Mouse (Mus musculus): Measurements from ENCODE around the gene Agpat3. TPM values are rescaled to one million over a fixed set of nuclear protein-coding genes. Genes with fewer than 3 reads are reported as not detected.

Agpat3 gene
- polyA plus RNA-seq, 2 experiments: 14.5 to 21.0 TPM

DNA sequence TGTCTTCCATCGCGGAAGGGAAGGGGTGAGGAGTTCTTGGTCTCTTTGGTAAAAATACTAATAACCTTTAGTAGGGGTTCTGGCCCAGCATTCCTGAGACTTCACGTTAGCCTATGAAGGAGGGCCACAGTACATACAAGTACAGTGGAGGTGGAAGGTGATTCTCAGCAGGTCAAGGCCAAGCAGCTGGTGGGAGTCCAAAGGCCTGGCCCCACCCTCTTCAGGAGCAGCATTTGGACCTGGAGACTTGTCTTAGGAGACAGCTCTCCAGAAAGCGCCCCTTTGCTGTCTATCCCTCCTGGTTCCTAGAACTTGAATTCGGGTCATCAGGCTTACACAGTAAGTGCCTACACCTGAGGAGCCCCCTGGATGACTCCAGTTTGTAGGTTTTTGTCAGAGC lies 119.1 kb downstream of the Agpat3 start:
- H3K4me1 ChIP-seq (replicated peaks; ENCODE audit: control insufficient read depth in 2 of 2, insufficient read depth in 2 of 2, low read length in 1 of 2): peaks cover 26 to 30% of the 10 kb centered on the region in 2 experiments
- no peak overlapping the region for H3K27ac ChIP-seq
- TF ChIP-seq EP300 (IDR thresholded peaks at IDR 0.05; ENCODE audit: low read depth) (no peak), CTCF (IDR thresholded peaks at IDR 0.05; ENCODE audit: low read depth) (no peak)
- no peak for ATAC-seq (ENCODE audit: insufficient read depth)
- WGBS (ENCODE audit: insufficient replicate concordance): 87% methylated on average over 5 of the region's 5 CpGs
- DNase-seq (ENCODE audit: low read depth in 3 of 3, low spot score in 3 of 3): no peak
- H3K4me3 ChIP-seq (ENCODE audit: insufficient read depth in 1 of 2, low read depth in 2 of 2, low read length in 2 of 2): no peak overlapping the region
- peaks cover 20% of the 10 kb centered on the region for H3K36me3 ChIP-seq (replicated peaks; ENCODE audit: control insufficient read depth, insufficient read depth, low read depth)
- H3K9ac ChIP-seq (replicated peaks): no peak overlapping the region
- no peaks in the 10 kb centered on the region for H3K9me3 ChIP-seq (ENCODE audit: control insufficient read depth, low read length)
- no peaks in the 10 kb centered on the region for H3K27me3 ChIP-seq (ENCODE audit: control insufficient read depth, insufficient read depth, low read length)
- H3K4me2 ChIP-seq (ENCODE audit: low read depth): no peak overlapping the region

DNA sequence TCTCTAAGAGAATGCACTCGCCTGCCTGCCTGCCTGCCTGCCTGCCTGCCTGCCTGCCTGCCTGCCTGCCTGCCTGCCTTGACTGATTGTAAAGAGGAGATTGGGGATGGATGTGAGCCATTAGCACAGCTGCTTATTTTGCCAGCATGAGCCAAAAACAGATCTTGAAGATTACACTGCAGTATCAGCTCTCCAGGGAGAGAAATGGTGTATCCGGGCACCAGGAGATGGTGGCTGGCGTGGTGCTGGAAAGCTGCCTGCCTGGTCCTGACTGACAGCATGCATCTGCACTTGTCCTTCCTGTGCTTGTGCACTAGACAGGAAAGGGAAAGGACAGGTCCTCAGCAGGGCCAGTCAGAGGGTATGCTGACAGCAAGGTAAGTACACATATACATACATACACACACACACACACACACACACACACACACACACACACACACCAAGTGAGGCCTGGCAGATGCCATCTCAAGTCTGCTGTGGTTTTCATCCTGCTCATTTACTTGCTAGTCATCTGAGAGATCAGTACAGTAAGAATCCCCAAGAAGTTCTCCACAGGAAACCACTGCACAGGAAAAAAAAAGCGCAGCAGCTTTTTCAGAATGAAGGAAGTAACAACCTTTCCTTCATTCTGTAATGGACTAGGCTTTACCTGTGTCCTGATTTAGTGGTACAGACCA lies 119.8 kb downstream of the Agpat3 start:
- Histone ChIP-seq H3K4me1 (replicated peaks; ENCODE audit: control insufficient read depth in 2 of 2, insufficient read depth in 2 of 2, low read length in 1 of 2) (peaks cover 19 to 24% of the 10 kb centered on the region in 2 experiments), H3K9me3 (ENCODE audit: control insufficient read depth, low read length) (no peaks in the 10 kb centered on the region), H3K27ac (no peak overlapping the region), H3K36me3 (replicated peaks; ENCODE audit: control insufficient read depth, insufficient read depth, low read depth) (peaks cover 25% of the 10 kb centered on the region), H3K9ac (replicated peaks) (no peak overlapping the region), H3K27me3 (ENCODE audit: control insufficient read depth, insufficient read depth, low read length) (no peaks in the 10 kb centered on the region), H3K4me3 (ENCODE audit: insufficient read depth in 1 of 2, low read depth in 2 of 2, low read length in 2 of 2) (no peak overlapping the region), H3K4me2 (ENCODE audit: low read depth) (no peak overlapping the region)
- no peak for TF ChIP-seq EP300 (IDR thresholded peaks at IDR 0.05; ENCODE audit: low read depth)
- no peak for TF ChIP-seq CTCF (IDR thresholded peaks at IDR 0.05; ENCODE audit: low read depth)
- WGBS (ENCODE audit: insufficient replicate concordance): 69% methylated on average over 4 of the region's 4 CpGs
- no peak for ATAC-seq (ENCODE audit: insufficient read depth)
- no peak for DNase-seq (ENCODE audit: low read depth in 3 of 3, low spot score in 3 of 3)

DNA sequence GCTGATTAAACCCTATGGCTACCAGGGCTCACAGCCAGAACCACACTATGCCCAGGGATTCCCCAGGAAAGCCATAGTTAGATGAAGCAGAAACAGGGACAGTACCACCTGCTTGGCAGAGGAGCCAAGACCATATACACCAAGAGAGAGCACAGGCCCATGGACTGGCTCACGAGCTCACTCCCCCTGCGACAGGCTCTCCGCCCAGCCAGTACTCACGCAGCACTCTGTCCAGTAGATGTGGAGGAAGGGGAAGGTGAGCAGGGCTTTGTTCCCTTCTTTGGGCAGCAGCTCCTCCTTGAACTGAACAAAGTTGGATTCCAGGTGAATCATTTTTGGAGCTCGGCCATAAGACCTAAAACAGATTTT lies 123.7 kb downstream of the Agpat3 start:
- DNase-seq (ENCODE audit: low read depth in 3 of 3, low spot score in 3 of 3) (no peak), ATAC-seq (ENCODE audit: insufficient read depth) (no peak)
- Histone ChIP-seq H3K27ac (no peak overlapping the region), H3K36me3 (replicated peaks; ENCODE audit: control insufficient read depth, insufficient read depth, low read depth) (peaks cover 34% of the 10 kb centered on the region), H3K4me3 (ENCODE audit: insufficient read depth in 1 of 2, low read depth in 2 of 2, low read length in 2 of 2) (no peak overlapping the region), H3K9ac (replicated peaks) (no peak overlapping the region), H3K9me3 (ENCODE audit: control insufficient read depth, low read length) (no peaks in the 10 kb centered on the region), H3K4me2 (ENCODE audit: low read depth) (no peak overlapping the region), H3K27me3 (ENCODE audit: control insufficient read depth, insufficient read depth, low read length) (no peaks in the 10 kb centered on the region), H3K4me1 (replicated peaks; ENCODE audit: control insufficient read depth in 2 of 2, insufficient read depth in 2 of 2, low read length in 1 of 2) (no peaks in the 10 kb centered on the region)
- 93% methylated on average over 5 of the region's 5 CpGs for WGBS (ENCODE audit: insufficient replicate concordance)
- TF ChIP-seq EP300 (IDR thresholded peaks at IDR 0.05; ENCODE audit: low read depth) (no peak), CTCF (IDR thresholded peaks at IDR 0.05; ENCODE audit: low read depth) (no peak)

DNA sequence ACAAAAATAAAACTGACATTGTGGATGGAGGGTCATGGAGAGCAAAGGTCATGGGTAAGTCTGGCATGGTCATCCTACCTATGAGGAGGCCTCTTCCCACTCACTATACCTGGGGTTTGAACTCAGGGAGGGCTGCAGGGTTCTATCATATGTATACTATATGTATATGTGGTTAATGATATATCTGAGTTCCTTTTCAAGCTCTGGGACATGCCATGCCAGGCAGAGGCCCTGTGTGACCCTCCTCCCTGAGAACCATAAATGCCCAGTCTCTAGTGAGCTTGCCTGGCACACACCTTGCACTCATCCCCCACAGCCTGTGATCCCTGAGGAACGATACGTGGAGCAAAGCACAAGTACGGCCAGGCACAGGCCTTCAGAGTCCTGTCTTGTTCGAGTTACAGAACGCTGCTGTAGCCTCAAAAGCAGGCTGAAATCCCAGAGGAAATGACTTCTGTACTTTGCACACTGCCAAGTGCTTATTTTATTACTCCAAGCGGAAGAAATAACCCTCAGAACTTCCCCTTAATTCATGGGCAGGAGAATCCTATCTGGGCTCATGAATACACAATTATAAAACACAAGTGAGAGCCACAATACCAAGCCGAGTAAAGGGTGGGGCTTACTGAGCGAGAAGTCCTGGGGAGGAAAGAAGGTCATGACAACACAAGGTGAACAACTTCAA lies 124.3 kb downstream of the Agpat3 start:
- Histone ChIP-seq H3K4me1 (replicated peaks; ENCODE audit: control insufficient read depth in 2 of 2, insufficient read depth in 2 of 2, low read length in 1 of 2) (no peaks in the 10 kb centered on the region), H3K27ac (no peak overlapping the region), H3K36me3 (replicated peaks; ENCODE audit: control insufficient read depth, insufficient read depth, low read depth) (peaks cover 34% of the 10 kb centered on the region), H3K9me3 (ENCODE audit: control insufficient read depth, low read length) (no peaks in the 10 kb centered on the region), H3K9ac (replicated peaks) (no peak overlapping the region), H3K4me2 (ENCODE audit: low read depth) (no peak overlapping the region), H3K4me3 (ENCODE audit: insufficient read depth in 1 of 2, low read depth in 2 of 2, low read length in 2 of 2) (no peak overlapping the region), H3K27me3 (ENCODE audit: control insufficient read depth, insufficient read depth, low read length) (no peaks in the 10 kb centered on the region)
- ATAC-seq (ENCODE audit: insufficient read depth): no peak
- DNase-seq (ENCODE audit: low read depth in 3 of 3, low spot score in 3 of 3): no peak
- 81% methylated on average over 8 of the region's 8 CpGs for WGBS (ENCODE audit: insufficient replicate concordance)
- TF ChIP-seq EP300 (IDR thresholded peaks at IDR 0.05; ENCODE audit: low read depth) (no peak), CTCF (IDR thresholded peaks at IDR 0.05; ENCODE audit: low read depth) (no peak)

DNA sequence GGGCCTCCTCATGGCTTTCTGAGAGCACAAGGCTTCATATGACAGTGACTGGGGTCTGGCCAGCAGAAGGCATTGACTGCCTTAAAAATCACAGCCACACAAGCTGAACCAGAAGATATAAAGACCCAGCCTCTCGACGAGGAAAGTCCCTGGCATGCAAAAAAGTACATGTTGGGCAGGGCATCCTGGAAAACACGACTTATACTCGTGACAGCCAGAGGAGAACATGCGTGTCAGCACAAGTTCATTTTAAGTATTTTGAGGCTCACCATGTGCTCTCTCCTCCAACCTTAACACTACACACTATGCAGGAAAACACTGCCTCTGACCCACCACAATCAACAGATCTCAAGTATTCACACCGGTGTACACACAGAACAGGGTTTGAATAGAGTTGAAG lies 128.2 kb downstream of the Agpat3 start:
- no peak for DNase-seq (ENCODE audit: low read depth in 3 of 3, low spot score in 3 of 3)
- WGBS (ENCODE audit: insufficient replicate concordance): 76% methylated on average over 6 of the region's 6 CpGs
- H3K27me3 ChIP-seq (ENCODE audit: control insufficient read depth, insufficient read depth, low read length): no peaks in the 10 kb centered on the region
- H3K36me3 ChIP-seq (replicated peaks; ENCODE audit: control insufficient read depth, insufficient read depth, low read depth): peaks cover 44% of the 10 kb centered on the region
- peaks cover 4 to 8% of the 10 kb centered on the region in 2 experiments; a peak in 3 of 4 replicates for H3K4me1 ChIP-seq (replicated peaks; ENCODE audit: control insufficient read depth in 2 of 2, insufficient read depth in 2 of 2, low read length in 1 of 2)
- no peak overlapping the region for H3K9ac ChIP-seq (replicated peaks)
- H3K27ac ChIP-seq: no peak overlapping the region
- ATAC-seq (ENCODE audit: insufficient read depth): no peak
- H3K4me2 ChIP-seq (ENCODE audit: low read depth): no peak overlapping the region
- TF ChIP-seq EP300 (IDR thresholded peaks at IDR 0.05; ENCODE audit: low read depth): no peak
- TF ChIP-seq CTCF (IDR thresholded peaks at IDR 0.05; ENCODE audit: low read depth): no peak
- no peak overlapping the region for H3K4me3 ChIP-seq (ENCODE audit: insufficient read depth in 1 of 2, low read depth in 2 of 2, low read length in 2 of 2)
- no peaks in the 10 kb centered on the region for H3K9me3 ChIP-seq (ENCODE audit: control insufficient read depth, low read length)
